Mouse (Mus musculus): ENCODE measurements around the gene Usp9x.
A peak's percentile ranks its signal among the peaks of the same experiment; 100 is the strongest.

Gene Usp9x

GRCm38 (mm10) chrX:13072461-13072982 lies 1.2 kb downstream of the Usp9x start:
- peak; percentile 32 to 53 for DNase-seq (ENCODE audit: low spot score in 2 of 2)

DNA sequence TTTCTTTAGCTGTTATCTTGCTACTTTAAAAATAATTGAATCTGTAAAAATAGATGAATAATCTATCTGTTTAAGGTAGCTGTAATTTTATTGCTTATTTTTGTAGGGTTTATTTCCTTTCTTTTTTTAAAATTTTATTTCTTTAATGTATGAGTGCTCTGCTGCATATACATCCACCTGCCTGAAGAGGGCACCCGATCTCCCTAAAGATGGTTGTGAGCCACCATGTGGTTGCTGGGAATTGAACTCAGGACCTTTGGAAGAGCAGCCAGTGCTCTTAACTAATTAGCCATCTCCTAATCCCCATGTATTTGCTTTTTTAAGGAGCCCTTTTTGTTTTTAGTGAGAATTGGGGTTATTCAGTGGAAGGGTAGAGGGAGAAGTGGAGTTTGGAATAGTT lies 14.3 kb downstream of the Usp9x start:
- no peak for DNase-seq (ENCODE audit: low spot score in 2 of 2)

DNA sequence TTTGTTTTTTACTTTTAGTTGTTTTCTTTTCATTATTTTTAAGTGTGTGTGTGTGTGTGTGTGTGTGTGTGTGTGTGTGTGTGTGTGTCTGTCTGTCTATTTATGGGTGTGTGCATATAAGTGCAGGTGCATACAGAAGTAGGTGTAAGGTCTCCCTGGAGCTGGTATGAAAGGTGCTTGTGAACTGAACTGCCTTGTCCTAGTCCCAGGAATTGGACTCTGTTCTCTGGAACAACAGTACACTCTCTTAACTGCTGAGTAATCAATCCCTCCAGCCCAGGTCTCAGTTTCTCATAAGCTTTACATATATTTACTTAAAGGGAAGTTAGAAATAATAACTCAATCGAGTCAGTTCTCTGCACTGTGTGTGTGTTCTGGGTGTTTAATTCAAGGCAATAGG lies 25.7 kb downstream of the Usp9x start:
- no peak for DNase-seq (ENCODE audit: low spot score in 2 of 2)

GRCm38 (mm10) chrX:13206514-13206913 lies 135.2 kb downstream of the Usp9x start:
- no peak for DNase-seq (ENCODE audit: low spot score in 2 of 2)

DNA sequence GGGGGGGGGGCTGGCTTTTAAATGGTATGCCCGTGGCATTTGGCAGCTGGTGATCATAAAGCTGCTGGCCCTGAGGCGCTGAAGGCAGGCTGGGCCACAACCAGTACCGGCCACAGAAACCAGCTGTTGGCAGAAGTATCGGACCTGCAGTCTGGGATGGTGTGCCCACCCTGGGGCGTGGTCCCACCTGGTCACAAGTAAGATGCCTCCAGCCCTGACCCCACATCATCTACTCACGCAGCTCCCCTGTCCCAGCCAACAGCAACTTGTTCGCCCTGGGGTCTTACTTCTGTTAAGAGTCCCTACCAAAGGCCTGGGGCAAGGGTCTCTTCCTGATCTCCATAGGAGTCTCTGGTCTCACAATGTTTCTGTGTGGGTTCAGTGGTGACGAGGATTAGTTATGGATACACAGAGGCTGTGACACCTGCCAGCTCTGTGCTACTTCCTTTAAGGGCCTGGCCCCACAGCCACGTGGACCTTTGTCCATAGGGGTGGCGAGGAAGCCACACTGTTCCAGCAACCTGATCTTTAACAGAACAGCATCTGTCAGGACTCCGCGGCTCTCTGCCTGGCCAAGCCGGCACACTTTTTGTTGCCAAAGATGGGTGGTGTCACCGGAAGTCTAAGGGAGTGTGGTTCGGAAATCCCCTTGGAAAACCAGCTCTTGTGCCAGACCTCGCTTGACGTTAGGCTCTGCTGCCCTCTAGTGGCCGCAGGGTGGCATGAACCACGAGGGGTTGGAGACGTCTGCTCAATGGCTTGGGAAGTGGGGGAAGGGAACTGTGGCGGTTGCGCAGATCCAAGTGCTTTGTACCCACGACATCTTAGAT lies 136.4 kb downstream of the Usp9x start:
- DNase-seq (ENCODE audit: low spot score in 2 of 2) = peak; percentile 43 to 73

- DNase-seq (ENCODE audit: low spot score in 2 of 2) = no peak
Observed at GRCm38 (mm10) chrX:13208404-13208803, 137.1 kb downstream of the Usp9x start.

- peak in 1 of 2 experiments; percentile 48 for DNase-seq (ENCODE audit: low spot score in 2 of 2)
Observed at GRCm38 (mm10) chrX:13214275-13214674, 143.0 kb downstream of the Usp9x start.
